Mouse (Mus musculus): Measurements from ENCODE around the gene Zfp160.
"Not testable (repeated sequence)": the region's sequence is repeated elsewhere in the genome, so short reads cannot be mapped to it uniquely, and the experiment has no call there.

- not testable (repeated sequence) for TF ChIP-seq CTCF (IDR thresholded peaks at IDR 0.05; ENCODE audit: low read depth); EP300 (optimal IDR thresholded peaks at IDR 0.05)
Measured at GRCm38 (mm10) chr17:21048020-21048419, 39.3 kb downstream of the Zfp160 start.
